Mouse (Mus musculus) midbrain, postnatal 0 days (tissue): ENCODE data around the gene Gm20388. TPM values are rescaled to one million over a fixed set of nuclear protein-coding genes. Genes with fewer than 3 reads are reported as not detected.

Source experiments
- ATAC-seq: fragments of 200-750 bp; cut with Nextera tagmentation; 2 replicates; pipeline ENCODE4 v1.8.0; 2017; ENCODE audit warnings: moderate number of reproducible peaks, mild to moderate bottlenecking, moderate TSS enrichment, moderate library complexity; ENCODE audit not compliant: low FRiP score
- DNase-seq: peaks from one replicate; pipeline ENCODE4 v3.0.0-alpha.2; 2015; ENCODE audit warnings: low spot score
- H3K27ac ChIP-seq: fragments of 300-500 bp; sonication (generic); 2 replicates; pipeline ENCODE4 v1.5.1; 2014; ENCODE audit warnings: low read depth, mild to moderate bottlenecking, low read length, mixed read lengths
- H3K27me3 ChIP-seq: fragments of 300-500 bp; sonication (generic); 2 replicates; pipeline ENCODE4 v1.6.1; 2014; ENCODE audit warnings: low read length, control low read depth, mixed read lengths; ENCODE audit not compliant: insufficient read depth
- H3K36me3 ChIP-seq: fragments of 300-500 bp; sonication (generic); 2 replicates; pipeline ENCODE4 v1.6.1; 2014; ENCODE audit warnings: low read length, control low read depth, mixed read lengths; ENCODE audit not compliant: insufficient read depth
- H3K4me1 ChIP-seq: fragments of 300-500 bp; sonication (generic); 2 replicates; pipeline ENCODE4 v1.6.1; 2014; ENCODE audit warnings: mild to moderate bottlenecking, control low read depth, antibody characterized with exemption, low read length, mixed read lengths; ENCODE audit not compliant: insufficient read depth
- H3K4me2 ChIP-seq: fragments of 300-500 bp; sonication (generic); 2 replicates; pipeline ENCODE4 v1.6.1; 2014; ENCODE audit warnings: low read depth, mild to moderate bottlenecking, low read length, mixed read lengths; ENCODE audit not compliant: poor library complexity, severe bottlenecking
- H3K4me3 ChIP-seq: fragments of 300-500 bp; sonication (generic); 2 replicates; pipeline ENCODE4 v1.5.1; 2014; ENCODE audit warnings: low read depth, mild to moderate bottlenecking, low read length, moderate library complexity
- H3K9ac ChIP-seq: fragments of 300-500 bp; sonication (generic); replicated peaks from 2 replicates; pipeline ENCODE4 v1.6.1; 2014; ENCODE audit warnings: mild to moderate bottlenecking, low read length, moderate library complexity, mixed read lengths; ENCODE audit not compliant: poor library complexity, severe bottlenecking
- H3K9me3 ChIP-seq: fragments of 300-500 bp; sonication (generic); 2 replicates; pipeline ENCODE4 v1.6.1; 2016; ENCODE audit warnings: low read length, control low read depth
- CTCF ChIP-seq: IDR thresholded peaks from 2 replicates; pipeline ENCODE4 v1.5.1; 2016; ENCODE audit warnings: antibody characterized with exemption, mild to moderate bottlenecking
- WGBS: fragments of 180-500 bp; shearing (Covaris S2); extraction: QIAGEN DNeasy Blood & Tissue Kit; methylation state at CpG from one replicate; pipeline ENCODE4 v1.1.7; 2014; 5-methylcytosine and 5-hydroxymethylcytosine counted together
- polyA plus RNA-seq: library from polyadenylated mRNA; unstranded; fragments of >200 nt; fragmentation: Nextera tagmentation; extraction: Ambion mirVana; gene quantifications from 2 replicates; pipeline ENCODE4 v1.2.1, GENCODE M21; 2015
- total RNA-seq: library from RNA; depleted of rRNA; stranded (reverse); fragments of >200 nt; gene quantifications from 2 replicates; pipeline ENCODE4 v1.2.3, GENCODE M21; 2014

Gm20388 gene
- total and polyA plus RNA-seq, 2 experiments from 2014 or later = 74.2 TPM; not detected in 1

- ATAC-seq = no peak
- no peak overlapping the region for H3K4me3 ChIP-seq
- no peak for DNase-seq
- WGBS = 54% methylated on average over 2 of the region's 2 CpGs
- no peak overlapping the region for H3K4me2 ChIP-seq
- H3K4me1 ChIP-seq = 0 out of 2 replicates have a peak, but pooled peaks cover 3% of the 10 kb centered on the region
- H3K27ac ChIP-seq = no peak overlapping the region
- no peaks in the 10 kb centered on the region for H3K36me3 ChIP-seq
- H3K27me3 ChIP-seq = no peaks in the 10 kb centered on the region
- TF ChIP-seq CTCF = no peak
- no peak overlapping the region for H3K9ac ChIP-seq
- H3K9me3 ChIP-seq = no peaks in the 10 kb centered on the region
Measured at GRCm38 (mm10) chr8:123020084-123020483, 3109.4 kb downstream of the Gm20388 start.

DNA sequence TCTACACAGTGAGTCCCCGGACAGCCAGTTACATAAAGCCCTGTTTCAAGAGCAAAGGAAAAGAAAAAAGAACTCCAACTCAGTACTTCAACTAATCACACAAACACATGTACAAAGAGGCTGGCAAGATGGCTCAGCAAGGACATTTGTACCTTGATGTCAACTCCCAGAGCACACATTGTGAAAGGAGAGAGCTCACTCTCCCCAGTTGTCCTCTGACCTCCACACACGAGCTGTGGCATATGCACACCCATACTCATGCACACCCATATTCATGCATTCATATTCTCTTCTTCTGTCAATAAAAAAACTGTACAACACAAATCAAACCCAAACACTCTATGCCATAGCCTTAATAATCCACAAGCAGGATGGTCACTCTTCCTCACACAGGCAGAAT, 3110.2 kb downstream of the Gm20388 start:
- Histone ChIP-seq H3K4me2 (no peak overlapping the region), H3K36me3 (no peaks in the 10 kb centered on the region), H3K9me3 (no peaks in the 10 kb centered on the region), H3K27me3 (no peaks in the 10 kb centered on the region), H3K4me3 (no peak overlapping the region), H3K27ac (no peak overlapping the region), H3K9ac (no peak overlapping the region), H3K4me1 (0 out of 2 replicates have a peak, but pooled peaks cover 3% of the 10 kb centered on the region)
- ATAC-seq (no peak), DNase-seq (no peak)
- WGBS = 80% methylated on average over 2 of the region's 2 CpGs
- TF ChIP-seq CTCF = no peak

DNA sequence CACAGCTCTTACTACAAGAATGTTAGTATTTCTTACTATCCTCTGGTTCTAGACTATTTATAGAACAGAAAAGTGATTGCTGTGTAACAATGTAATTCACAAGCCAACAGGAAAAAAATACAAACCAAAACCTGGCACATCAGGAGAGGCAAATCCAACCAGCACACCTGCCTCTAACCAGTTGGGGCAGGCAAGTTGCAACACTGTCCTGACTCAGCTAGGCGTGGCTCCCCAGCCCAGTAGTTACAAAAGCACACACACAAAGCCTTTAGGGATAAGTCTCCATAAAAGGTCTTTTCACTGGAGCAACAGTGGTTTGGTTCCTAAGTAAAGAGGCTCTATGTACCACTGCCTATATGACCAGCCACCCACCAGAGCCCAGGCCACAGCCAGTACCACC, 3110.6 kb downstream of the Gm20388 start:
- Histone ChIP-seq H3K9me3 (no peaks in the 10 kb centered on the region), H3K36me3 (no peaks in the 10 kb centered on the region), H3K4me2 (no peak overlapping the region), H3K27ac (no peak overlapping the region), H3K27me3 (no peaks in the 10 kb centered on the region), H3K4me1 (0 out of 2 replicates have a peak, but pooled peaks cover 3% of the 10 kb centered on the region), H3K4me3 (no peak overlapping the region), H3K9ac (no peak overlapping the region)
- 59% methylated on average over 1 of the region's 1 CpGs for WGBS
- no peak for TF ChIP-seq CTCF
- DNase-seq (no peak), ATAC-seq (no peak)

DNA sequence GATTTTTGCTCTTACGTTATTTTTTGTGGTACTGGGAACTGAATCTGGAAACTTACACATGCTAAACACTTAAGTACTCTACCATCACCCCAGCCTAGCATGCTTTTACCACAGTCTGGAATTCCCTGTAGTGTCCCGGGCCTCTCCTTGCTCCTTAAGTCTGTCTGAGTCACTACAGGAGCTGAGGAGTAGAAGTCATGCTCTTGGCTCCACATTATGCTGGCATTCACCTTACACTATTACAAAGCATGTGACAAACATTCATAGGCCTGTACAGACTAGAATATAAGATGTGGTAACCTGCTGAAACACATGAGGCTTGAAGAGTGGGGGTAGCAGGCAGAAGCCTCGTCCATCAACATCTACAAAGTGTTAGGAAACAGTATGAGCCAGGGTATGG, 3112.1 kb downstream of the Gm20388 start:
- DNase-seq (no peak), ATAC-seq (no peak)
- H3K4me3 ChIP-seq = no peak overlapping the region
- no peak for TF ChIP-seq CTCF
- H3K4me1 ChIP-seq = 0 out of 2 replicates have a peak, but pooled peaks cover 3% of the 10 kb centered on the region
- no peak overlapping the region for H3K9ac ChIP-seq
- WGBS = 86% methylated on average over 3 of the region's 3 CpGs
- H3K27me3 ChIP-seq = no peaks in the 10 kb centered on the region
- H3K4me2 ChIP-seq = no peak overlapping the region
- H3K36me3 ChIP-seq = no peaks in the 10 kb centered on the region
- H3K27ac ChIP-seq = no peak overlapping the region
- H3K9me3 ChIP-seq = no peaks in the 10 kb centered on the region

GRCm38 (mm10) chr8:123024226-123024625, 3113.6 kb downstream of the Gm20388 start:
- Histone ChIP-seq H3K4me3 (no peak overlapping the region), H3K9ac (no peak overlapping the region), H3K36me3 (no peaks in the 10 kb centered on the region), H3K9me3 (no peaks in the 10 kb centered on the region), H3K4me2 (no peak overlapping the region), H3K4me1 (0 out of 2 replicates have a peak, but pooled peaks cover 3% of the 10 kb centered on the region), H3K27ac (no peak overlapping the region), H3K27me3 (no peaks in the 10 kb centered on the region)
- no peak for TF ChIP-seq CTCF
- no peak for ATAC-seq
- no peak for DNase-seq
- 95% methylated on average over 2 of the region's 2 CpGs for WGBS

- no peak overlapping the region for H3K9ac ChIP-seq
- no peak overlapping the region for H3K4me3 ChIP-seq
- WGBS = 90% methylated on average over 3 of the region's 3 CpGs
- no peaks in the 10 kb centered on the region for H3K27me3 ChIP-seq
- H3K36me3 ChIP-seq = no peaks in the 10 kb centered on the region
- no peak for TF ChIP-seq CTCF
- H3K4me1 ChIP-seq = no peaks in the 10 kb centered on the region
- no peak overlapping the region for H3K4me2 ChIP-seq
- no peak overlapping the region for H3K27ac ChIP-seq
- ATAC-seq = no peak
- DNase-seq = no peak
- H3K9me3 ChIP-seq = no peaks in the 10 kb centered on the region
Measured at GRCm38 (mm10) chr8:123025951-123026351, 3115.3 kb downstream of the Gm20388 start.
